Mouse (Mus musculus) heart, embryonic 10.5 days (tissue): ENCODE data around the gene Smcr8. TPM values are rescaled to one million over a fixed set of nuclear protein-coding genes. Genes with fewer than 3 reads are reported as not detected.

Experiments
- DNase-seq: peaks from one replicate; pipeline ENCODE4 v3.0.0-alpha.2; 2017; ENCODE audit warnings: low spot score
- H3K27ac ChIP-seq: fragments of 300-500 bp; sonication (generic); 2 replicates; pipeline ENCODE4 v1.5.1; 2016; ENCODE audit warnings: mild to moderate bottlenecking
- H3K27me3 ChIP-seq: fragments of 300-500 bp; sonication (generic); 2 replicates; pipeline ENCODE4 v1.6.1; 2016; ENCODE audit warnings: mild to moderate bottlenecking; ENCODE audit not compliant: poor library complexity, insufficient read depth, severe bottlenecking
- H3K36me3 ChIP-seq: fragments of 300-500 bp; sonication (generic); 2 replicates; pipeline ENCODE4 v1.6.1; 2016; ENCODE audit warnings: mild to moderate bottlenecking, moderate library complexity
- H3K4me1 ChIP-seq: fragments of 300-500 bp; sonication (generic); 2 replicates; pipeline ENCODE4 v1.6.1; 2016; ENCODE audit warnings: mild to moderate bottlenecking
- H3K4me3 ChIP-seq: fragments of 300-500 bp; sonication (generic); 2 replicates; pipeline ENCODE4 v1.5.1; 2016; ENCODE audit warnings: mild to moderate bottlenecking, moderate library complexity
- H3K9me3 ChIP-seq: fragments of 300-500 bp; sonication (generic); 2 replicates; pipeline ENCODE4 v1.6.1; 2016; ENCODE audit warnings: mild to moderate bottlenecking, moderate library complexity
- WGBS: fragments of 180-500 bp; shearing (Covaris S2); methylation state at CpG from one replicate; pipeline ENCODE4 v1.1.7; 2016; 5-methylcytosine and 5-hydroxymethylcytosine counted together
- polyA plus RNA-seq: library from polyadenylated mRNA; unstranded; fragments of >200 nt; fragmentation: Nextera tagmentation; extraction: Ambion mirVana; gene quantifications from 2 replicates; pipeline ENCODE4 v1.2.1, GENCODE M21; 2016

Smcr8 gene
- polyA plus RNA-seq, 1 experiment from 2014 or later, result 6.7 TPM

GRCm38 (mm10) chr11:60769322-60769721 lies 8.0 kb upstream of the Smcr8 start:
- H3K27me3 ChIP-seq, result no peaks in the 10 kb centered on the region
- 68% methylated on average over 2 of the region's 2 CpGs for WGBS
- H3K9me3 ChIP-seq, result no peaks in the 10 kb centered on the region

GRCm38 (mm10) chr11:60770776-60771175 lies 6.5 kb upstream of the Smcr8 start:
- 83% methylated on average over 3 of the region's 3 CpGs for WGBS
- Histone ChIP-seq H3K4me3 (no peak overlapping the region), H3K27me3 (no peaks in the 10 kb centered on the region), H3K27ac (no peak overlapping the region), H3K9me3 (no peaks in the 10 kb centered on the region), H3K4me1 (peaks cover 6% of the 10 kb centered on the region), H3K36me3 (0 out of 2 replicates have a peak, but pooled peaks cover 3% of the 10 kb centered on the region)
- no peak for DNase-seq

More at GRCm38 (mm10) chr11:60769322-60769721, 8.0 kb upstream of the Smcr8 start:
- no peak for DNase-seq
- H3K36me3 ChIP-seq, result peaks cover 11% of the 10 kb centered on the region
- H3K27ac ChIP-seq, result no peak overlapping the region
- no peaks in the 10 kb centered on the region for H3K4me1 ChIP-seq
- H3K4me3 ChIP-seq, result no peak overlapping the region

GRCm38 (mm10) chr11:60772161-60772560 lies 5.2 kb upstream of the Smcr8 start:
- Histone ChIP-seq H3K27me3 (no peaks in the 10 kb centered on the region), H3K4me3 (no peak overlapping the region), H3K4me1 (peaks cover 11% of the 10 kb centered on the region), H3K36me3 (no peaks in the 10 kb centered on the region), H3K9me3 (no peaks in the 10 kb centered on the region), H3K27ac (no peak overlapping the region)
- no peak for DNase-seq
- WGBS, result 83% methylated on average over 4 of the region's 4 CpGs

- H3K27ac ChIP-seq, result no peak overlapping the region
- DNase-seq, result no peak
- no peaks in the 10 kb centered on the region for H3K27me3 ChIP-seq
- H3K36me3 ChIP-seq, result peaks cover 8% of the 10 kb centered on the region
- H3K4me1 ChIP-seq, result peaks cover 25% of the 10 kb centered on the region
- H3K4me3 ChIP-seq, result no peak overlapping the region
- WGBS, result 80% methylated on average over 3 of the region's 3 CpGs
- no peaks in the 10 kb centered on the region for H3K9me3 ChIP-seq
These were observed 3.1 kb upstream of the Smcr8 start for GRCm38 (mm10) chr11:60774158-60774689.

GRCm38 (mm10) chr11:60774841-60775240 lies 2.5 kb upstream of the Smcr8 start:
- no peak overlapping the region for H3K27ac ChIP-seq
- no peak for DNase-seq
- H3K4me1 ChIP-seq, result peaks cover 31% of the 10 kb centered on the region
- no peaks in the 10 kb centered on the region for H3K27me3 ChIP-seq
- peaks cover 14% of the 10 kb centered on the region for H3K36me3 ChIP-seq
- no peaks in the 10 kb centered on the region for H3K9me3 ChIP-seq
- H3K4me3 ChIP-seq, result no peak overlapping the region
- 66% methylated on average over 1 of the region's 1 CpGs for WGBS

- no peaks in the 10 kb centered on the region for H3K9me3 ChIP-seq
- no peaks in the 10 kb centered on the region for H3K27me3 ChIP-seq
- H3K27ac ChIP-seq, result peak overlapping the region; percentile 92; the same call in 1 of the 2 replicates
- WGBS, result 48% methylated on average over 6 of the region's 6 CpGs
- H3K4me1 ChIP-seq, result peaks cover 39% of the 10 kb centered on the region
- peaks cover 21% of the 10 kb centered on the region for H3K36me3 ChIP-seq
- DNase-seq, result no peak
- H3K4me3 ChIP-seq, result peak overlapping the region; percentile 83
These were observed 1.7 kb upstream of the Smcr8 start for GRCm38 (mm10) chr11:60775578-60775977.

- no peaks in the 10 kb centered on the region for H3K9me3 ChIP-seq
- peaks cover 25% of the 10 kb centered on the region for H3K36me3 ChIP-seq
- no peaks in the 10 kb centered on the region for H3K27me3 ChIP-seq
- peak overlapping the region; percentile 92 for H3K27ac ChIP-seq
- peak overlapping the region; percentile 83 for H3K4me3 ChIP-seq
- H3K4me1 ChIP-seq, result peaks cover 45% of the 10 kb centered on the region
- DNase-seq, result no peak
- 6% methylated on average over 17 of the region's 17 CpGs for WGBS
These were observed 1.1 kb upstream of the Smcr8 start for GRCm38 (mm10) chr11:60776107-60776828.

- peak overlapping the region; percentile 92 for H3K27ac ChIP-seq
- peak overlapping the region; percentile 83 for H3K4me3 ChIP-seq
- WGBS, result 23% methylated on average over 16 of the region's 16 CpGs
- no peak for DNase-seq
- H3K36me3 ChIP-seq, result peaks cover 40% of the 10 kb centered on the region
- H3K4me1 ChIP-seq, result peaks cover 58% of the 10 kb centered on the region
- H3K9me3 ChIP-seq, result no peaks in the 10 kb centered on the region
- H3K27me3 ChIP-seq, result no peaks in the 10 kb centered on the region
These were observed 562 bp downstream of the Smcr8 start for GRCm38 (mm10) chr11:60777801-60778370.

GRCm38 (mm10) chr11:60779673-60780189 lies 2.4 kb downstream of the Smcr8 start:
- peak overlapping the region; percentile 45 for H3K4me3 ChIP-seq
- H3K27me3 ChIP-seq, result no peaks in the 10 kb centered on the region
- H3K9me3 ChIP-seq, result no peaks in the 10 kb centered on the region
- DNase-seq, result no peak
- H3K36me3 ChIP-seq, result peaks cover 56% of the 10 kb centered on the region
- peaks cover 61% of the 10 kb centered on the region for H3K4me1 ChIP-seq
- 88% methylated on average over 10 of the region's 10 CpGs for WGBS
- H3K27ac ChIP-seq, result no peak overlapping the region

- Histone ChIP-seq H3K4me3 (no peak overlapping the region), H3K9me3 (no peaks in the 10 kb centered on the region), H3K27me3 (no peaks in the 10 kb centered on the region), H3K4me1 (peaks cover 38% of the 10 kb centered on the region), H3K36me3 (peaks cover 92% of the 10 kb centered on the region), H3K27ac (no peak overlapping the region)
- no peak for DNase-seq
- 88% methylated on average over 8 of the region's 8 CpGs for WGBS
These were observed 7.0 kb downstream of the Smcr8 start for GRCm38 (mm10) chr11:60784179-60784922.

GRCm38 (mm10) chr11:60787595-60787994 lies 10.3 kb downstream of the Smcr8 start:
- DNase-seq, result no peak
- no peak overlapping the region for H3K27ac ChIP-seq
- H3K9me3 ChIP-seq, result no peaks in the 10 kb centered on the region
- 86% methylated on average over 1 of the region's 1 CpGs for WGBS
- peaks cover 94% of the 10 kb centered on the region for H3K36me3 ChIP-seq
- no peak overlapping the region for H3K4me3 ChIP-seq
- no peaks in the 10 kb centered on the region for H3K27me3 ChIP-seq
- 0 out of 2 replicates have a peak, but pooled peaks cover 6% of the 10 kb centered on the region for H3K4me1 ChIP-seq

GRCm38 (mm10) chr11:60790472-60790871 lies 13.1 kb downstream of the Smcr8 start:
- Histone ChIP-seq H3K4me1 (no peaks in the 10 kb centered on the region), H3K36me3 (peaks cover 90% of the 10 kb centered on the region), H3K27me3 (no peaks in the 10 kb centered on the region), H3K9me3 (no peaks in the 10 kb centered on the region), H3K4me3 (no peak overlapping the region), H3K27ac (no peak overlapping the region)
- no peak for DNase-seq
- WGBS, result 79% methylated on average over 2 of the region's 2 CpGs
